24 mouse cellular contexts compared by ENCODE assay signal in the genomic region with DNA sequence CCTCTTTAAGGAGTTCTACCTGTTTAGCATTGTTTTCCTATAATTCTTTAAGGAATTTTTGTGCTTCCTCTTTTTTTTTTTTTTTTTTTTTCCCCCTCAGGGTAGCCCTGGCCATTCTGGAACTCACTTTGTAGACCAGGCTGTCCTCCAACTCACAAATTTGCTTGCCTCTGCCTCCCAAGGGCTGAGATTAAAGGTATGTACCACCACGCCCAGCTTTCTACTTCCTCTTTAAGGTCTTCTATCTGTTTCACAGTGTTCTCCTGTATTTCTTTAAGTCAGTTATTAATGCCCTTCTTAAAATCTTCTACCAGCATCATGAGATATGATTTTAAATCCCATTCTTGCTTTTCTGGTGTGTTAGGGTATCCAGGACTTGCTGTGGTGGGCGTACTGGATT.
"Had no signal": no experiment of that assay in that cellular context is flagged by ENCODE, and none has a peak within 500 bp of the region (broad histone marks: within the 10 kb centered on the region; RNA-seq: fewer than 3 reads in every experiment).

No protein-coding gene starts in this region.

- H3K27ac ChIP-seq: gastrocnemius, adult 2 months; heart, embryonic 10.5 days; hindbrain, embryonic 10.5 days; hindbrain, embryonic 12.5 days; hindbrain, embryonic 14.5 days; intestine, embryonic 15.5 days; left cerebral cortex, adult 2 months; limb, embryonic 10.5 days; limb, embryonic 12.5 days had no signal

- H3K27me3 ChIP-seq: heart, embryonic 12.5 days; hindbrain, embryonic 12.5 days; intestine, embryonic 15.5 days; limb, embryonic 12.5 days had no signal

- H3K36me3 ChIP-seq: heart, embryonic 10.5 days; heart, embryonic 12.5 days; hindbrain, embryonic 10.5 days; hindbrain, embryonic 12.5 days; intestine, embryonic 15.5 days; limb, embryonic 10.5 days; limb, embryonic 12.5 days had no signal

- H3K9ac ChIP-seq: heart, embryonic 12.5 days; hindbrain, embryonic 12.5 days; hindbrain, embryonic 14.5 days; intestine, embryonic 15.5 days; limb, embryonic 12.5 days had no signal

- H3K4me2 ChIP-seq: heart, embryonic 12.5 days; hindbrain, embryonic 12.5 days; hindbrain, embryonic 14.5 days; intestine, embryonic 15.5 days; limb, embryonic 12.5 days; liver, embryonic 11.5 days had no signal

- H3K9me3 ChIP-seq: heart, embryonic 10.5 days; heart, embryonic 12.5 days; hindbrain, embryonic 10.5 days; hindbrain, embryonic 12.5 days; intestine, embryonic 15.5 days; limb, embryonic 10.5 days; limb, embryonic 12.5 days had no signal

- H3K4me3 ChIP-seq: gastrocnemius, adult 2 months; heart, embryonic 10.5 days; heart, embryonic 12.5 days; hindbrain, embryonic 10.5 days; hindbrain, embryonic 12.5 days; intestine, embryonic 15.5 days; left cerebral cortex, adult 2 months; limb, embryonic 10.5 days; limb, embryonic 12.5 days had no signal

- DNase-seq: gastrocnemius, adult 2 months; gastrocnemius, postnatal 10 days; gastrocnemius, postnatal 25 days; heart, adult 18-20 months; heart, postnatal 10 days; heart, postnatal 4 days; kidney, adult 18-20 months; kidney, adult 8-10 months; kidney, postnatal 10 days; kidney, postnatal 36 days; liver had no signal

- H3K4me1 ChIP-seq: heart, embryonic 10.5 days; heart, embryonic 12.5 days; hindbrain, embryonic 12.5 days; intestine, embryonic 15.5 days; limb, embryonic 12.5 days had no signal

- ATAC-seq: hindbrain, embryonic 16.5 days; inflammation-experienced regulatory T-cells, adult 6 months; intestine, embryonic 15.5 days; intestine, postnatal 0 days had no signal
